Mouse (Mus musculus) kidney, embryonic 14.5 days (tissue): ENCODE results near the gene Cd53. TPM values are rescaled to one million over a fixed set of nuclear protein-coding genes. Genes with fewer than 3 reads are reported as not detected.
A peak's percentile ranks its signal among the peaks of the same experiment; 100 is the strongest.

Experiments
- ATAC-seq: fragments of 200-750 bp; cut with Nextera tagmentation; 2 replicates; pipeline ENCODE4 v1.8.0; 2017; ENCODE audit warnings: moderate number of reproducible peaks, mild to moderate bottlenecking, moderate TSS enrichment, moderate library complexity; ENCODE audit not compliant: low FRiP score, low TSS enrichment
- H3K27ac ChIP-seq: fragments of 300-500 bp; sonication (generic); 2 replicates; pipeline ENCODE4 v1.5.1; 2014; ENCODE audit warnings: low read depth, mild to moderate bottlenecking, low read length, moderate library complexity, mixed read lengths
- H3K27me3 ChIP-seq: fragments of 300-500 bp; sonication (generic); 2 replicates; pipeline ENCODE4 v1.6.1; 2014; ENCODE audit warnings: mild to moderate bottlenecking, low read length; ENCODE audit not compliant: control insufficient read depth, insufficient read depth
- H3K36me3 ChIP-seq: fragments of 300-500 bp; sonication (generic); 2 replicates; pipeline ENCODE4 v1.6.1; 2014; ENCODE audit warnings: low read length, mixed read lengths; ENCODE audit not compliant: control insufficient read depth, insufficient read depth
- H3K4me1 ChIP-seq: fragments of 300-500 bp; sonication (generic); 2 replicates; pipeline ENCODE4 v1.6.1; 2014; ENCODE audit warnings: low read length, mixed read lengths; ENCODE audit not compliant: control insufficient read depth, insufficient read depth
- H3K4me2 ChIP-seq: fragments of 300-500 bp; sonication (generic); replicated peaks from 2 replicates; pipeline ENCODE4 v1.6.1; 2014; ENCODE audit warnings: low read depth, mild to moderate bottlenecking, low read length
- H3K4me3 ChIP-seq: fragments of 300-500 bp; sonication (generic); 2 replicates; pipeline ENCODE4 v1.5.1; 2014; ENCODE audit warnings: mild to moderate bottlenecking, low read length
- H3K9ac ChIP-seq: fragments of 300-500 bp; sonication (generic); 2 replicates; pipeline ENCODE4 v1.6.1; 2014; ENCODE audit warnings: low read depth, mild to moderate bottlenecking, low read length, moderate library complexity
- H3K9me3 ChIP-seq: fragments of 300-500 bp; sonication (generic); 2 replicates; pipeline ENCODE4 v1.6.1; 2016; ENCODE audit warnings: low read length; ENCODE audit not compliant: control insufficient read depth
- WGBS: fragments of 180-500 bp; shearing (Covaris S2); extraction: QIAGEN DNeasy Blood & Tissue Kit; methylation state at CpG from one replicate; pipeline ENCODE4 v1.1.7; 2014; 5-methylcytosine and 5-hydroxymethylcytosine counted together
- polyA plus RNA-seq: library from polyadenylated mRNA; unstranded; fragments of >200 nt; fragmentation: Nextera tagmentation; extraction: Ambion mirVana; gene quantifications from 2 replicates; pipeline ENCODE4 v1.2.1, GENCODE M21; 2014

The Cd53 gene
- polyA plus RNA-seq, 1 experiment from 2014 or later, result 4.2 TPM

DNA sequence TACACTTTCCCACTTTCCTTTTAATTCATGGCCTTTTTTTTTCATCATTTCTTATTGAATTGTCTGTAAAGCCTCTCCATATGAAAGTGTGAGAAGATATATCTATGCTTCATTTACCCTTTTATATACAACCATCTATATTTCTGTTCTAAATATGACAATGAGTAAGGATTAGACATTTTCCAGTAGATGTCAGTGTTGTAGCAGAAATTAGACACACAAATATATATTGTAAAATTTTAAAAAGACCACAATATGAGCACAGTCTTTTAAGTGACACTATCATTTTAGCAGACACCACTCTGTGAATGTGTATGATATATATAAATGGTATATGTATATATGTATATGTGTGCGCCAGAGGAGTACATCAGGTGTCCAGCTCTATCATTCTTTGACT, 18.1 kb downstream of the Cd53 start:
- Histone ChIP-seq H3K9me3 (no peaks in the 10 kb centered on the region), H3K36me3 (no peaks in the 10 kb centered on the region), H3K4me3 (no peak overlapping the region), H3K27ac (no peak overlapping the region), H3K9ac (no peak overlapping the region), H3K4me2 (no peak overlapping the region), H3K4me1 (no peaks in the 10 kb centered on the region), H3K27me3 (no peaks in the 10 kb centered on the region)
- 81% methylated on average over 1 of the region's 1 CpGs for WGBS
- ATAC-seq, result no peak

DNA sequence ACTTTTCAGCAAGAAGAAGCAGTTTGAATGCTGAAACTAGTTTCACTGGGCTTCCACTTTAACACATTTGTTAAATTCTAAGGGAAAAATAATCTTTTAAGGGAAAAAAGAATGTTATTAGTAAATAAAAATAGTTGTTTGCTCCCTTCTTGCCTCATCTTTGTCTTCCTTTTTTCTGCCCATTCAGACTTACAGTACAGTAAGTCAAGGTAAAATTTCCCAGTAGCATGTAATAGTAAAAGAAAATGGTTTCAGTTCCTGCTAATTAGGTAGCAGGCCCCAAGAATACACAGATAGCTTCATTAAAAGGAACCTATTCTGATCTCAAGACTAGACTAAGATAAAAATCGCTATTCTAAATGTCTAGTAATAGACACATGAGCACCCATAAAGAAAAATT, 34.1 kb downstream of the Cd53 start:
- Histone ChIP-seq H3K4me2 (no peak overlapping the region), H3K9me3 (no peaks in the 10 kb centered on the region), H3K36me3 (no peaks in the 10 kb centered on the region), H3K27ac (no peak overlapping the region), H3K27me3 (no peaks in the 10 kb centered on the region), H3K9ac (no peak overlapping the region), H3K4me1 (no peaks in the 10 kb centered on the region), H3K4me3 (no peak overlapping the region)
- 64% methylated on average over 1 of the region's 1 CpGs for WGBS
- no peak for ATAC-seq

DNA sequence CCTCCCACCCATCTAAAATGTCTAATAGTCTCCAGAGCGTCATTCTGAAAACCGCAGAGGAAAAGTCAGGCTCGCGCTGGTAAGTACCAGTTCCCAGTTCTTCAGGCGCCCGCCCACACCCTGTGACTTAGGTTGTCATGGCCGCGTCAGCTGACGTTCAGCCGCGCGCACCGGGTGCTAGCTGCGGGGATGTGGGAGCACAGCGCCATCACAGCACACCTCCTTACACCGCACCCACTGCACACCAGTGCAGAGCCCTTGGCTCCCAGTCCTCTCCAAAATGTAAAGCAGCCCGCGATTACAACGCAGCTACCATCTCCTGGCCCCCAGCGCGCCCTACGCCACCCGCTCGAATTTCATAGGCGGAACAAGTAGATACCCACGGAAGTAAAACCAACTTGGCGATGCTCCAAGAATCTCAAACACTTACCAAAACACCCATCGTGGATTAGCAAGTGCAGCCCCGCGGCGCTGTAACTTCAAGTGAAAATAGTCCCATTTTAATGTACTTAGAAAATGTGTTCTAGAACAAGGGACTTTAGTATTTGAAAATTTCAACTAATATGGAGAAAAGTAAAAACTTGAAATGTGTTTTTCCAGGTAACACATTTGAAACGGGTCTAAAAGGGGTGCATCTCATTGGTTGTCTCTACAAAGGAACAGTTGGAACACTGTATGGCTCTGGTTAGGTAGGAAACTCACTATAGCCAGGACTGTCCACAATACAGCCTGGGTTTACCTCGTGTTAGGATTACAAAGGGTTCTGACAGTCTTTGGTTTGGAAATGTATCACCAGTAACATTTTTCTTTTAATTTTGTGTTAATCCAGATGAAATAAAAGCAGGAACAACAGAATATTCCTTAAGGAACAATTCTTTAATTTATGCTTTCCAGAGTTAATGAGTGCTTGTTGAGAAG, 67.7 kb downstream of the Cd53 start:
- Histone ChIP-seq H3K36me3 (no peaks in the 10 kb centered on the region), H3K9ac (peak overlapping the region; percentile 56), H3K4me1 (no peaks in the 10 kb centered on the region), H3K27ac (peak overlapping the region; percentile 94), H3K9me3 (no peaks in the 10 kb centered on the region; the same call in 1 of the 2 replicates), H3K4me3 (peak overlapping the region; percentile 68), H3K4me2 (peak overlapping the region; percentile 58), H3K27me3 (no peaks in the 10 kb centered on the region)
- WGBS, result 3% methylated on average over 33 of the region's 33 CpGs
- ATAC-seq, result peak; percentile 96

DNA sequence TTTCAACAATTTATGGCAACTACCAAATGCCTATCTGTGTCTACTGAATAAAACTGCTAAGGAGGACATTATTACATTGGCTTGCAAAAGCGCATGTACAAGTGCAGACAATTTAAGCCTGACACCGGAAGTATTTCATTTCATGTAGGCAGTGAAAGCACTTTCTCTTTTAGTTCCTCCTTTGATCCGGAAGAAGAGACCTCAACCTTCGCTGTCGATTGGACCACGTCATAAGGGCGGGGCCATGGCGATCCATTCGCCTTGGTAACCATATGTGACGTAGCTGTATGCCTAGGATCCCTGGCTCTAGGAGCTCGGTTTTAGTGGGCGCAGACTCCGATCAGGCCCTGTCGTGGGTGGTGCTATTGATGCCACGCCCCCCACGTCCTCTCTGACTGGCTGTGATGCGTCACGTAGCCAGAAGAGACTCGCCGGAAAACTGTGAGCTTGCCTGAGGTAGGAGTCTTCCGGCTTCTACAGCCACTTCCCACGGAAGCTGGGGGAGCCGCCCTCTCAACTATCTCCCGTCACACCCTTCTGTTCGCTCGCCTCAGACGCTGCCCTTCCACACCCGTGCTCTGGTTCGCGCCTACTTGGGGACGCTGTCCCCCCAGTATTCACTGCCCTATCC, 68.4 kb downstream of the Cd53 start:
- peak overlapping the region; percentile 56 for H3K9ac ChIP-seq
- no peaks in the 10 kb centered on the region for H3K4me1 ChIP-seq
- ATAC-seq, result peak; percentile 99
- no peaks in the 10 kb centered on the region for H3K27me3 ChIP-seq
- H3K36me3 ChIP-seq, result no peaks in the 10 kb centered on the region
- peak overlapping the region; percentile 58 for H3K4me2 ChIP-seq
- H3K9me3 ChIP-seq, result no peaks in the 10 kb centered on the region; the same call in 1 of the 2 replicates
- peak overlapping the region; percentile 94 for H3K27ac ChIP-seq
- 1% methylated on average over 31 of the region's 31 CpGs for whole genome bisulfite sequencing
- peak overlapping the region; percentile 68 for H3K4me3 ChIP-seq

Other genes with a start within 250 kb of the Cd53 start
- 70.4 and 75.7 TPM in 2 replicates for gene Dram2, start 242.4 kb downstream of the Cd53 start, polyA plus RNA-seq
- gene Cept1, start 242.3 kb downstream of the Cd53 start, polyA plus RNA-seq, result 58.9 and 64.2 TPM in 2 replicates
- gene Lrif1, start 105.2 kb downstream of the Cd53 start, polyA plus RNA-seq, result 22.0 and 24.3 TPM in 2 replicates
- not detected in 2 replicates for gene Olfr266, start 36.1 kb upstream of the Cd53 start, polyA plus RNA-seq
- gene Kcna3, start 246.0 kb upstream of the Cd53 start, polyA plus RNA-seq, result 0.91 and 1.6 TPM in 2 replicates